Mouse (Mus musculus) neural tube, embryonic 10.5 days (tissue): Measurements from ENCODE around the gene Ctcfl.

Source experiments
- DNase-seq: peaks from one replicate; pipeline ENCODE4 v3.0.0-alpha.2; 2017; ENCODE audit warnings: low spot score; ENCODE audit errors: extremely low spot score

The Ctcfl gene

DNA sequence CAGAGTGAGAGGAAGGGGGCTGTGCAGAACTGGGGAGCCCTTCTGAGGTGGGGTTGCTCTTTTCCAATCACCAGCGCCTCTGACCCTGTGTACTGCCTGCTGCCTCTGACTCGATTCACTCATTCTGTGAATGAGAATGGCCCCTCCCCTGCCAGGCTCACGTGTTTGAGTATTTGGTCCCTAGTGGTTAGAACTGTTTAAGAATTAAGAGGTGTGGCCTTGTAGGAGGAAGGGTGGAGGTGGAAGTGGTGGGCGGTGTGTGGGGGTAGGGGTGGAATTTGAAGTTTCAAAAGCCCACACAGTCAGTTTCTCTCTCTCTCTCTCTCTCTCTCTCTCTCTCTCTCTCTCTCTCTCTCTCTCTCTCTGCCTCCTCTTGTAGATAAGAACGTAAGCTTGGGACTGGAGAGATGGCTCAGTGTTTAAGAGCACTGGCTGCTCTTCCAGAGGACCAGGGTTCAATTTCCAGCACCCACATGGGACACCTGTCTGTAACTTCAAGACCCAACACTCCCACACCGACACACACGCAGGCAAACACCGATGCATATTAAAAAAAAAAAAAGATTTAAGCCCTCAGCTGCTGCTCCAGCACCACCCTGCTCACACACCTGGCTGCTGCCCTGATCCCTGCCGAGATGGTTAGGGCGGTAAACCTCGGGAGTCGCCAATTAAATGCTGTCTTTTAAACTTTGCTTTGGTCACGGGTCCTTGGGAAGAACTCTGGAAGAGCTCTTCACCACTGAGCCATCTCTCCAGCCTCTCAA, 35.4 kb downstream of the Ctcfl start:
- DNase-seq = peak; percentile 13

DNA sequence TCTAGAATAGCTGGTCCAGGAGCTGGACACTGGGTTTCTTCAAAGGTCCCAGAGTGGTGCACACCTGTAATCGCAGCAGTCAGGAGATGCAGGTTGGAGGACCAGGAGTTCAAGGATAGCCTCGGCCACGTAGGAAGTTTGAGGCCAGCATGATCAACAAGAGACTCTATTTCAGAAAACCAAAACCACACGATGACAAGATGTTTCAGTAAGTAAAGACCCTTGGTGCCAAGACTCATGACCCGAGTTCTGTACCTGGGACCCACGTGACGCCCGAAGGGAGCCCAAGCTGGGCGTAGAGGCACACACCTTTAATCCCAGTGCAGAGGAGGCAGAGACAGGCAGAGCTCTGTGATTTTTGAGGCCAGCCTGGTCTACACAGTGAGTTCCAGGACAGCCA, 36.2 kb downstream of the Ctcfl start:
- no peak for DNase-seq

DNA sequence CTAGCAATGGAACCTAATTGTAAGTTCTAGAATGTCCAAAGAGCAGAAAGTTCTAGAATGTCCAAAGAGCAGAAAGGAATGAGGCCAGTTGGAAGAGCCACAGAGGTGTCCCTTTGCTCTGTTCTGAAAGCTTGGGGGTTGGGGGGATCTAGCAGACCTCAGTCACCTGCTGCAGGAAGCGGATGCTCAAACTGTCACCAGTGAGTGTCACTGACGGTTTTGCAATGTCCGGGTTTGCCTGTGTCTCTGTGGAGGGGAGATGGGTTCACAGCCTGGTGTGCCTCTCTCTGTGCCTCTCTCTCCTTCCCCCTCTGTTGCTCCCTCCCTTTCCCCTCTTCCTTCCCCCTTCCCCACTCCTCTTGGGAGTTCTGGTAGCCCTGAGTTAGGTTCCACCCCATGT, 36.6 kb downstream of the Ctcfl start:
- DNase-seq = no peak

DNA sequence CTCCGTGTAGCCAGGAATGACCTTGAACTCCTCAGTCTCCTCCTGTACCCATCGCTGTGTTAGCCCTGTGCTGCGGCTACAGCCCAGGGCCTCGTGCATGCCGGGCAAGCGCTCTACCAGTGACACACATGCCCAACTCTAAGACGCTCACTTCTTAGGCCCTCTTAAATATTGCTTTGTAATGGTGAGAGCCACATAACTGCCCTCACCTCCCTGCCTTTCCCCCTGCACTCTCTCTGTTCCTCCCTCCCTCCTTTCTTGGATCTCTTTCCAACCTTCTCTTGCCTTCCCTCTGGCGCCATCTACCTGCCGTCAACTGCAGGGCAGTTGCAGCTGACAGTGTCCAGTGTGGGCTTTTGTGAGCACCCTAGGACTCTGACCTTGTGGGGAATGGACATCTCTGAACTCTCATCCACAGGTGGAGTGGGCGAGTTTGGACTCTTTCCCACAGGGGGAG, 38.5 kb downstream of the Ctcfl start:
- peak; percentile 79 for DNase-seq

DNA sequence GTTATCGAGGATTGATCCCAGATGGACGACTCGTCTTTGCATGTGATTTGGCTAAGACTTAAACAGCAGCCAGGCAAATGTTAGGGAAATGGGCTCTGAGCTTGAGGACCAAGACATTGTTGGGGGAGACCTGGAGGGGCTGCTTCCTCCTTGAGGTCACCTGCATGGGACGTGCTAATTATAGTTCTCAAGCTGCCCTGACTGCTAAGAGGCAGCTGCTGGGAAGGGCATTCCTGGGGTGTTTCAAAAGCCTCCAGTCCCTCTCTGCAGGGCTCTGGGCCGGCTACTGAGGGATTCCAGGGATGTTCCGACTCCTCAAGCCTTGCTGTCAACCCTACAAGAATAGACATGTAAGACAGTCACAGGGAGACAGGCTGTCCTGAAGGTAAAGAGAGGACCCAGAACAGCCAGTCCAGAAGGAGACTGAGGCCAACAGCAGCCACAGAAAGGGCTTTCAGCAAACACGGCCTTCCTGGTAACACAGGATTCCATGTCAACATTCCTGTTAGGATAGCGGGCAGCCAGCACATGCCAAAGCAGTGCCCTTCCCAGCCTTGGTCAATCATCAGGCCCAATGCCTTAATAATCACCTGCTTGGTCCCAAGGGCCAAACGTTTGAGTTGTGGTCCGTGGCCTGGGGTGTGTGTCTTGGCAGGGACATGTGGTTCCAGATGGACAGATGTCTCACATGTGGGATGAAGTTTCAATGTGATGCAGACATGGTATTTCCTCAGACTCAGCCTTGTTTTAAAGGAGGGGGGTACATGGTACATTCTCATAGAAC, 39.4 kb downstream of the Ctcfl start:
- no peak for DNase-seq

DNA sequence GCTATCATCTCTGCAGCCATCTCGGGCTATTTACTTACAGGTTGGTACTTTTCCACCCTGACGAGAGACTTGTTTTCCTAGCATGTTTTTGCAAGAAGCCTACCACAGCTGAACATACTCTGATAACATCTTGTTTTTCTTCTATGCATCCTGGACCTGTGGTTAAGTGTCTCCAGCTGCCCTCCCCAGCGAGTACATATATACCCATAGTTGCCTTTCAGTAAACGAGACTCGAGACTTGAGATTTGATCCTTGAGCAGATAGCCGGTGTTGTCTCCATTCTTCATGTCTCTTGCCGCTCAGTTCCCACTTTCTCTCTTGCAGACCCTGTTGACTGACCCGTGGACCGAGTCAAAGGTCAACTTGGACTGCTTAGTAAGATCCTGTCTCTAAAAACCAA, 42.4 kb downstream of the Ctcfl start:
- DNase-seq = no peak

DNA sequence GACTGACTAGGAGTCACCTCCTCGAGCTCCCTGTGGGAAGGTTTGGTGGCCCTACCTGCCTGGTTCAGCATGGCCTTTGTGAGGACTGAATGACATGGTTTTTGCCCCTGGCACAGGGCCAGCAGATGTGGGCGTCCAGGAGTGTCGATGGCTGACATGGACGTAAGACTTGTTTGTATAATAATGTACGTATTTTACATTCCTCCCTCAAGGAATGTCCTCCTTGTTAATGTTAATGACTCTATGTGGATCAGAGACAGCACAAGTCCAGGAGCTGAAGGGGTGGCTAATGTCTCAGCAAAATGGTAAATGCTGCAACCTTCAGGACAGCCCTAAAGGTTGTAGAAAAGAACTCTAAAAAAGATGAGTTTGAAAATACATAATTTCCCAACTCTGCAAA, 45.7 kb downstream of the Ctcfl start:
- no peak for DNase-seq

DNA sequence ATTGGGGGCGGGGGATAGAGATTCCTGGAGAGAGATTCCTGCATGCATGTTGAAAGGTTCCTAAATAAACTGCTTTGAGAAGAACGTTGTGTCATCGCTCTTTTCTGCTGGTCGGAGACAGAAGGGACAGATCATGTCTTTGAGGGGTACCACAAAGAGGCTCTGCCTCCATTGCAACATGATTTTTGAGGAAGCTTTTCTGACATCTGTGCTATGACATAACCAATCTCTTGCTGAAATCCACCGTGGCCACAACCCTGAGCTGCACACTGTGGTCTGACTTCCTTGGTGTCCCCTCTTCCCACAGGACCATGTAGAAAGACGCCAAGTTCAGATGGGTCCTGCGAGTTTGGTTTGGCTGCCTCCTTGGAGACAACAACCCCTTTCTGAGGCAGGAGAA, 46.4 kb downstream of the Ctcfl start:
- no peak for DNase-seq

DNA sequence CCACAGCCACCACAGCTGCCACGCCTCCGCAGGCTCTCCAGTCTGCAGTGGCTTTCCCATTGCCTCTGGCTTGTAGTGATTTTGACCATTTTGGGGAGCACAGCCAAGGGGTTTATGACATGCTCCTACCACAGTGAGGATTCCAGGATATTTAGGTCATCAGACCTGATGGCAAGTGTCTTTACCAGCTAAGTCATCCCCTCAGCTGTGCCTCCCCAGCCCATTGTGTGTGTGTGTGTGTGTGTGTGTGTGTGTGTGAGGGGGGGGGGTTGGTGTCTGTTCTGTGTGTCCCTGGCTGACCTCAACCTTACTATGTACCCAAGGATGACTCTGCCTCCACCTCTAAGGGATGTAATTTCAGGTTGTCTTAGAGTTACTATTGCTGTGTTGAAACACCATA, 54.5 kb downstream of the Ctcfl start:
- no peak for DNase-seq

DNA sequence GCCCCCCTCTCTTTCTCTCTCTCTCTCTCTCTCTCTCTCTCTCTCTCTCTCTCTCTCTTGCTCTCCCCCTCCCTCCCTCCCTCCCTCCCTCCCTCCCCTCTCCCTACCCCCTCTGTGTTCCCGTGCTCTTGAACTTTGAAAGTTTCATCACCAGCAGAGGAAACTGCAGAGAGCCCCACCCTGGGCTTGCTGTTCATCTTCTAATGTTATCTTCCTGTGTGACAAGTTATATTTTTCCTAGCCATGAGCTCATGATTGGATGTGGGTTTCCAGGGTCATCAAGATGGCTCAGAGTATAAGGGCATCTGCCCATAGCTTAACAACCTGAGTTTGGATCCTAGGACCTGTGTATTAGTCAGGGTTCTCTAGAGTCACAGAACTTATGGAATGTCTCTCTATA, 56.1 kb downstream of the Ctcfl start:
- no peak for DNase-seq

DNA sequence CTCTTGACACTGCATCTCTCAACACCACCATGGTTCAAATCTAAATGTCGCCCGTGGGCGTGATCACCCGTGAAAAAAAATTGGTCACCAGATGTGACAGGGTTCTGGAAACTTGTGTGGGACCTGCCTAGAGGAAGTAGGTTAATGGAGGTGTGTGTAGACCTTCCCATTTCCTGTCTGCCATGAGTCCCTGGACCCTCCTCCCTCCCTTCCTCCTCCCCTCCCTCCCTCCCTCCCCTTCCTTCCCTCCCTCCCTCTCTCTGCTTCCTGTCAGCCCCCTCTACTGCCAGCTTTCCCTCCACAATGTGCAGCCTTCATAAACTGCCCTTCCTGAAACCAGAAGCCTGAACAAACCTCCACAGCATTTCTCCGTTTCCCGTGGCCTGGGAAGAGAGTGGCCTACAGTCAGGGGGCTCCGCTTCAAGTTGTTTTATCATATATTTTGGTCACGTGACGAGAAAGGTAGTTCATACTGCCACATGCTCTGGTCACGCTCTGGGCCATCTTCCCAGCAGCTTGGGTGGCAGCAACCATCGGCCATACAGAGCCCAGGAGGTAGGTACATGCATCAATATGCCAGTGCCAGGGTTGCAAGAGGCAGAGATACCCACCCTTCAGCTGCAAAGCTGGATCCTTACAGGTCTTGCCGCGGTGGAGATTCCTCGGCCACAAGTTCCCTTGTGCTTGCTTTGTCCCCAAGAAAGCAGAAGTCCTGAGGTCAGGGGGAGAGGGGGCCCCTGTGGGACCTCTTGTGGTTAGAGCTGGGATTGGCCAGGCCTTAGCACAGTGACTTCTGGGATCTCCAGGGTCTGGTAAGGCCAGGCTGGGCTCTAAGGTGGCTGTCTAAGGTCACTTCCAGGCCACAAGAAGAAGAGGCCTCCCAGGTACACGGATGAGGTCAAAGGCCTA, 57.6 kb downstream of the Ctcfl start:
- DNase-seq = no peak

DNA sequence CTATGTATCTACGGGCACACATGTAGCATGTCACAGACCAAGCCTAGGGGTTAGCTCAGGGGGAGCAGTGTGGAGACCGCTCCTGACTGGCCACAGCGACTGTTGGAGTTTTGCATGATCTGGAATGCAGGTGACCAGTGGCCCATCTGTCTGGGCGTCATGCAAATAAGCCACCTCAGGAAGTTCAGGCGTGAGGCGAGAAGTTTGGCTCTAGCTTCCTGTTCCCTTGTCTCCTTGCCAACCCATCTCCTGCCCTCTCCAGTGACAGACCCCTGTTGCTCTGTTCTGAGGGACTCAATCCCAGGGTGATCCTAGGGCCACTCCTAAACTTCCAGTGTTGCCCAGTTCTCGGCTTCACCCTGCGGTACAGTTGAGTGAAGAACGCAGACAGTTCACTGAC, 58.9 kb downstream of the Ctcfl start:
- no peak for DNase-seq

DNA sequence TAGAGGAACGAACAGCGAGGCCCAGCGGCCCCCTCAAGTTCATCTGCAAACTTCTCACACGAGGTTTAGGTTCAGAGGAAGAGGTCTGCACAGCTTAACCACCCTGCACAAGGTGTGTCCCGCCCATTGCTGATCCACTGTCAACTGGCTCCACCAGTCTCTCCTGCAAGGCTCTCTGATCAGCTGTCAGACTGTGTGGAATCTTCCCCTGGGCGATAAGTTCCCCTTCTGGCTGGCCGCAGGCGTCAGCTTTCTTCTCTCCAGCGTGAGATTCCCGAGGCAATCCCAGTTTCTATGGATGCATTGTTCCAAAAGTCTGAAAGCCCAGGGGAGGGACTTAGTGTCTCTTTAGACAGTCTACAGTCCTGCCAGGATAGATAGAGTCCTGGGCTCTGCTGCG, 61.1 kb downstream of the Ctcfl start:
- no peak for DNase-seq

DNA sequence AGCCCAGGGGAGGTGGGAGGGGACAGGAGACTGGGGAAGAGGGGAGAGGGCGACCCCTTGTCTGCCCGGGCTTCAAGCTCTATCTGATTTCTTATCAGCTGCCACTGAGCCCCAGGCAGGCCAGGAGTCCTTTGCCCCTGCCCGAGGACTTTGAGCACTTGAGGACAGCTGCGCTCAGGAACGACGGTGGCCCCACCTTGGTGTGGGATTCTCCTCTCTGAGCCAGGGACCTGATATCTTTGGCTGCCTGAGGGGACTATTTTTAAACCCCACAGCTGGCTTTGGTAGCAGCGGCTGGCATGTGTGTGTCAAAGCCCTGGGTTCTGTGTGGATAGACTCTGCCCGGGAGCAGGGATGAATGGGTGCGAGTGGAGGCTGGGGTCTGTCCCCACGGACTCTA, 61.7 kb downstream of the Ctcfl start:
- no peak for DNase-seq

DNA sequence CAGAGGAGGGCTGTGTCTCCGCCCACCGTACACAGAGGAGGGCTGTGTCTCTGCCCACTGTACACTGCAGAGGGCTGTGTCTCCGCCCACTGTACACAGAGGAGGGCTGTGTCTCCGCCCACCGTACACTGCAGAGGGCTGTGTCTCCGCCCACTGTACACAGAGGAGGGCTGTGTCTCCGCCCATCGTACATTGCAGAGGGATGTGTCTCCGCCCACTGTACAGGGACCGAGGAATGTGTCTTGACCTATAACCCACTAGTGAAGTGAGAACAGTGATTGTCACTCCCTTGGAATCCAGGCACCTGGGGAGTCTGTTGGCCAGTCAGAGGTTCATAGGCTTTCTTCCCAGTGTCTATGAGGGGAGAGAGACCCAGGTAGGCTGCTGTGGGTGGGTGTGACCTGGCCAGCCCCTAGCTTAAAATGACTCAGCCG, 62.4 kb downstream of the Ctcfl start:
- DNase-seq = no peak

DNA sequence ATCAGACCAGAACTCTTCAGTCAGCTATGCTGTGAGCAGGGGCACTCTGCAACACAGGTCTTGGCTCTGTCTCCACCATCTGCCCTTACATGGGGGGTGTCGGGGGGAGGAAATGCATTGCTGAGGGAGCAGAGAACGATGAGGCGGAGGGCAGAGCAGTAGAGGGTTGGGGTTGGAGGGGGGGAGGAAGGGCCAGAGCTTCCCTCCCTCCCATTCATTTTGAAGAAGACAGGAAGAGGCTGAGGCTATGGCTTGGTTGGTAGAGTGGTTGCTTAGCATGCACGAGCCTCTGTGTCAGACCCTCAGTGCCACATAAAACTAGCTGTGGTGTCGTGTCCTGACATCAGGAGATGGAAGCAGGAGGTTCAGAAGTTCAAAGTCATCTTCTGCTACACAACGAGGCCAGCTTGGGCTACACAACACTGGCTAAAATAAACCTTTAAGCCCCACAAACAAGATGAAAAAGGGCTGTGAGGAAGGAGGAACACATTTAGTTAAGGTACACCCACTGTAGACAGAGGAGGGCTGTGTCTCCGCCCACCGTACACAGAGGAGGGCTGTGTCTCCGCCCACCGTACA, 62.9 kb downstream of the Ctcfl start:
- DNase-seq = no peak

DNA sequence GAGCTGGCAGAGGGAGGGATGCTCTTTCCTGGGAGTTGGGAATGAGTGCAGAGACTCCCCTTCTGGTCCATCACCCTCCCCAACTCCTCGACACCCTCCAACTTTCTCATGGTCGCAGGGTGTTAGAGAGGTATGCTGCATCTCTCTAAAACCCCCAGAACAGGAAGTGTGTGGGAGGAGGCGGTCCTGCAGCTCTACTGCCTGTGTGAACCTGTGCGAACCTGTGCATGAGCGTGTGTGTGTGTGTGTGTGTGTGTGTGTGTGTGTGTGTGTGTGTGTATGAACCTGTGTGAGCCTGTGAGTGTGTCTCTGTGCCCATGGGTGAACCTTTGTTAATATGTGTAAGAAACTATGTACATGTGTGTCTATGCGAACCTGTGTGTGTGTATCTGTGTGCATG, 65.5 kb downstream of the Ctcfl start:
- DNase-seq = no peak

DNA sequence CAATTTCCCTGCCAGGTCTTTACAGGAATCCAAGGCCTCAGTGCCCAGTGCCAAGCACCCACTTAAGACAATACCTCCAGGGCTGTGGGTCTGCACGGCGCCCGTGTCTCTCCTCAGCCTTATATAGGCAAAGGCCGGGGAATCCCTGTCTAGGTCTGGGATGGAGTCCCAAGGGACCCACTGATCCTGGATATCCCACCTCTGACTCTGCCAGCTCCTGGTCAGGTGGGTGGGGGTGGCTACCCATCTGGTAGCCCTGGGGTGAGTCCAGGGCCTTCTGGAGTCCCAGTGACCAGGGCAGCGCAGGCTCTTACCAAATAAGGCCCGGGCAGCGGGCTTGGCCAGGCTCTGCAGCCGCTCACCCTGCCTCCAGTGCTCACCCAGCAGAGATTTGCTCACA, 66.4 kb downstream of the Ctcfl start:
- DNase-seq = no peak

DNA sequence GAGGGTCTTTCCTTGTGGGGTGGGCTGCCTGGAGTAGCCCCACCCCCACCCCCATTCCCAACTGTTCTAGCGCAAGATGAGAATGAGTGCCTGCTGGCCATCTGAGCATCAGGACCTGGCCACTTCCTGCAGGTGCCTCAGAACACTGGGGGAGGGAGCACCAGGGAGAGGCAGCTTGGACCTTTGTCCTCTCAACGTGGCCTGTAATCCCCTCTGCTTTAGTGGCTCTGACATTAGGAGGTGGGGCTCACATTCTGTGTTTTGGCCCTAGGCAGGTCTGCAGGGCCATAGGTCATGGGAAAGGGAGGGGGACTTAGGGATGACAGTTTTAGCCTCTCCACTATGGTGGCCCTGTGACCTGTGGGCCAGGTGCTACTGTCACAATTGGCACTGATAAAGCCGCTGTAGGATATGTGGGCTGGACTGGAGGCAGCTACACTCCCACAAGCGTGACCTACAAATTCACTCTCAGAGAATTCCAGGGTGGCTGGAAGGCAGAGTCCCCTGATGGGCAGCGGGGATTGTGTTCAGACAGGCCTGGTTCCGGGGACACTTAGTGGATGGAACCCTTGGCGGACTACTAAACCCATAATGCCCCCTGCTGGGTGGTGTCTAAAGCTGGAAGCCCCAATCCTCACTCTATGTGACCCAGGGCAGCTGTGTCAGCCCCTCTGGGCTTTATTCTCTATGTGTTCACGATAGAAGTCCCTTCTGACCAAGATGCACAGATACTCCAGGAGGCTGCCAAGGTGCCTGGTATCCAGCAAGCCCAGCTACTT, 68.5 kb downstream of the Ctcfl start:
- DNase-seq = no peak

DNA sequence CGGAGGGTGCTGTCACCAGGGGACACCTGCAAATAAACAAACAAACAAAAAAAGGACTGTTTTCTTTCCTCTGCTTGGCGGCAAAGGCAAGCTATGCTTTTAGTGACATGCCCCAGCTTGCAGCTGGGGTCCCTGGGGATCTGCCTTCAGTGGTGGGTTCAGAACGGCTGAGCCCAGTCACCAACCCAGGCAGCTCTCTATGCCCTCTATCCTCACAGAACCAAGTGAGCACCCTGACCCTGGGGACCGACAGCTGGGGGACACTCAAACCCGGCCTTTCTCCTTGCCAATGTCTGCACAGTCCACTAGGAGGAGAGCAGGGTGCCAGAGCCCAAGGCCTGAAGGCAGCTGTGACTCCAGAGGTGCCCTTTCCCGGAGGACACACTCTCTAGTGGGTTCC, 69.5 kb downstream of the Ctcfl start:
- DNase-seq = no peak

DNA sequence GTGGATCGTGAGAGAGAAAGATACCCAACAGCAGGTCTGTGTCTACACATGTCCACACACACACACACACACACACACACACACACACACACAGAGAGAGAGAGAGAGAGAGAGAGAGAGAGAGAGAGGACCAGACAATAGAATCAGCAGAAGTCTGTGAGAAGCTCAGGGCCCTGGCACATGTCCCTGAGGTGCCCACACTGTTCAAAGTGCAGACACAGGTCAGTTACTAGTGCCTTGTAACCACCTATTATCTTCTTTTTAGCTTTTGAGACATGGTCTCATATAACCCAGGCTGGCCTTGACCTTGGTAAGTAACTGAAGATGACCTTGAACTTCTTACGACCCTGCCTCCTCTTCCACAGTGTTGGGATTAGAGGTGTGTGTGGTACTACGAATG, 70.1 kb downstream of the Ctcfl start:
- no peak for DNase-seq
